Mouse (Mus musculus) heart, embryonic 12.5 days (tissue): ENCODE data around the gene Frmd8. TPM values are rescaled to one million over a fixed set of nuclear protein-coding genes. Genes with fewer than 3 reads are reported as not detected.
A peak's percentile ranks its signal among the peaks of the same experiment; 100 is the strongest.
"Not testable (repeated sequence)": the region's sequence is repeated elsewhere in the genome, so short reads cannot be mapped to it uniquely, and the experiment has no call there.

Experiments used
- ATAC-seq: fragments of 200-750 bp; cut with Nextera tagmentation; 2 replicates; pipeline ENCODE4 v1.8.0; 2017; ENCODE audit warnings: moderate TSS enrichment, moderate library complexity; ENCODE audit not compliant: insufficient number of reproducible peaks, low FRiP score
- H3K27ac ChIP-seq: fragments of 300-500 bp; sonication (generic); 2 replicates; pipeline ENCODE4 v1.5.1; 2016; ENCODE audit warnings: mild to moderate bottlenecking, moderate library complexity; ENCODE audit not compliant: poor library complexity, severe bottlenecking
- H3K27me3 ChIP-seq: fragments of 300-500 bp; sonication (generic); replicated peaks from 2 replicates; pipeline ENCODE4 v1.6.1; 2016; ENCODE audit warnings: mild to moderate bottlenecking, moderate library complexity
- H3K36me3 ChIP-seq: fragments of 300-500 bp; sonication (generic); 2 replicates; pipeline ENCODE4 v1.6.1; 2016; ENCODE audit warnings: mild to moderate bottlenecking, moderate library complexity
- H3K4me1 ChIP-seq: fragments of 300-500 bp; sonication (generic); replicated peaks from 2 replicates; pipeline ENCODE4 v1.6.1; 2016; ENCODE audit warnings: mild to moderate bottlenecking
- H3K4me2 ChIP-seq: fragments of 300-500 bp; sonication (generic); 2 replicates; pipeline ENCODE4 v1.6.1; 2016; ENCODE audit warnings: mild to moderate bottlenecking, moderate library complexity
- H3K4me3 ChIP-seq: fragments of 300-500 bp; sonication (generic); 2 replicates; pipeline ENCODE4 v1.5.1; 2016; ENCODE audit warnings: mild to moderate bottlenecking
- H3K9ac ChIP-seq: fragments of 300-500 bp; sonication (generic); 2 replicates; pipeline ENCODE4 v1.6.1; 2016; ENCODE audit warnings: mild to moderate bottlenecking, moderate library complexity
- H3K9me3 ChIP-seq: fragments of 300-500 bp; sonication (generic); replicated peaks from 2 replicates; pipeline ENCODE4 v1.6.1; 2016; ENCODE audit warnings: mild to moderate bottlenecking, moderate library complexity
- WGBS: fragments of 180-500 bp; shearing (Covaris S2); methylation state at CpG from one replicate; pipeline ENCODE4 v1.1.7; 2016; 5-methylcytosine and 5-hydroxymethylcytosine counted together
- polyA plus RNA-seq: library from polyadenylated mRNA; unstranded; fragments of >200 nt; fragmentation: Nextera tagmentation; extraction: Ambion mirVana; gene quantifications from 2 replicates; pipeline ENCODE4 v1.2.1, GENCODE M21; 2016

The Frmd8 gene
- polyA plus RNA-seq, 1 experiment from 2014 or later, result 33.7 TPM

GRCm38 (mm10) chr19:5883935-5884334, 8.9 kb upstream of the Frmd8 start:
- 10% methylated on average over 1 of the region's 1 CpGs for WGBS
- Histone ChIP-seq H3K27ac (no peak overlapping the region), H3K27me3 (no peaks in the 10 kb centered on the region), H3K4me2 (no peak overlapping the region), H3K4me1 (peaks cover 10% of the 10 kb centered on the region), H3K4me3 (no peak overlapping the region), H3K36me3 (no peaks in the 10 kb centered on the region), H3K9me3 (no peaks in the 10 kb centered on the region), H3K9ac (no peak overlapping the region; the same call in 1 of the 2 replicates)
- ATAC-seq, result peak; percentile 37; the same call in 1 of the 2 replicates

DNA sequence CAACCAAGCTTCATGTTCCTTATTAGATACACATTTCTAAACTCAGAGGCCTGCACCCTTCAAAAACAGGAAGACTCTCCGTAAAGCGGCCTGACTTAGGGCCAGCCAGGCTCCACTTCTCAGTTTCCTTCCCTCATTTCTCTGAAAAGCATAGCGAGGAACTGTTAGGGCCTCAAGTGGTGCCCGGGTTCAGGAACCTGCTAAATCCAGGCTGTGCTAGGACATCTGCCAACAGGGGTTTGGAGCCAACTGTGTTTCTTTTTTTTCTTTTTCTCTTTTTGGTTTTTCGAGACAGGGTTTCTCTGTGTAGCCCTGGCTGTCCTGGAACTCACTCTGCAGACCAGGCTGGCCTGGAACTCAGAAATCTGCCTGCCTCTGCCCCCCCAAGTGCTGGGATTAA, 7.0 kb upstream of the Frmd8 start:
- H3K9ac ChIP-seq, H3K27ac ChIP-seq, H3K36me3 ChIP-seq, H3K4me2 ChIP-seq, ATAC-seq, H3K4me3 ChIP-seq, H3K9me3 ChIP-seq, H3K27me3 ChIP-seq: not testable (repeated sequence)
- WGBS, result 82% methylated on average over 5 of the region's 5 CpGs
- peaks cover 24% of the 10 kb centered on the region for H3K4me1 ChIP-seq

DNA sequence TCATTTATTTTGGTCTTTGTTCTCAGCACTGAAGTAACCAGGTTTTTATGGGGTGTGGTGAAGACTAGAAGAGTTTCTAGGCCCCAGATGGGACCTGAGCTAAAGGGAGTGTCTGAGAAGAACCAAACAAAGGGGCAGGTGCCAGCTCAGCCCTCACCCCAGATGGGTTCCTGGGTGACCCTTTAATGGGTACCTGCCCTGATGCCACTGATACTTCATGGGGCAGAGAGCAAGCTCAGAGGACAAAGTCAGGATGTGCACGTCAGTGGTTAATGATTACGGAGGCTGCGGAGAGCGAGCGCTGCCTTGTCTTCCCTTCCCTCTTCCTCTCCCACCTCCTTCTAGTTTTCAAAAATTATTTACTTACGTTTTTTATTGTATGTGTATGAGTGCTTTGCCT, 6.1 kb upstream of the Frmd8 start:
- no peaks in the 10 kb centered on the region for H3K27me3 ChIP-seq
- H3K36me3 ChIP-seq, result no peaks in the 10 kb centered on the region
- ATAC-seq, result no peak
- no peak overlapping the region for H3K4me3 ChIP-seq
- H3K9ac ChIP-seq, result no peak overlapping the region
- no peak overlapping the region for H3K27ac ChIP-seq
- 93% methylated on average over 6 of the region's 6 CpGs for WGBS
- H3K9me3 ChIP-seq, result no peaks in the 10 kb centered on the region
- H3K4me1 ChIP-seq, result peaks cover 24% of the 10 kb centered on the region
- H3K4me2 ChIP-seq, result no peak overlapping the region

DNA sequence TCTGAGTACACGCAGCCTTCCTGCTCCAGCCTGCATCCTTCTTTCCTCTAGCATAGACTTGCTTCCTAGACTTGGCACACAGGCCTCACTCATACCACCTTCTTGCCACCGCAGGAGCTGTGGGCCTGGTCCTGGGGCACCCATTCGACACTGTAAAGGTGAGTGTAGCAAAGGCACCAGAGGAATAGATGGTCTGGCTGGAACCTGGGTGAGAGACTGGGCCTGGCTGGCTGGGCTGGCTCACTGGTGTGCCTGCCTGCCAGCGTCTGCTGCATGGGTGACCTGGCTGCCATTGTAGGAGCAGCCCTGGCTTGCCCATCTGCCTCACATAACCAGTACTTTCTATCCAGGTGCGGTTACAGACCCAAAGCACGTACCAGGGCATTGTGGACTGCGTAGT, 4.7 kb upstream of the Frmd8 start:
- peaks cover 28% of the 10 kb centered on the region for H3K4me1 ChIP-seq
- H3K4me3 ChIP-seq, result no peak overlapping the region
- no peak for ATAC-seq
- no peaks in the 10 kb centered on the region for H3K27me3 ChIP-seq
- WGBS, result 88% methylated on average over 7 of the region's 7 CpGs
- H3K36me3 ChIP-seq, result no peaks in the 10 kb centered on the region
- no peak overlapping the region for H3K9ac ChIP-seq
- no peak overlapping the region for H3K4me2 ChIP-seq
- no peaks in the 10 kb centered on the region for H3K9me3 ChIP-seq
- no peak overlapping the region for H3K27ac ChIP-seq

DNA sequence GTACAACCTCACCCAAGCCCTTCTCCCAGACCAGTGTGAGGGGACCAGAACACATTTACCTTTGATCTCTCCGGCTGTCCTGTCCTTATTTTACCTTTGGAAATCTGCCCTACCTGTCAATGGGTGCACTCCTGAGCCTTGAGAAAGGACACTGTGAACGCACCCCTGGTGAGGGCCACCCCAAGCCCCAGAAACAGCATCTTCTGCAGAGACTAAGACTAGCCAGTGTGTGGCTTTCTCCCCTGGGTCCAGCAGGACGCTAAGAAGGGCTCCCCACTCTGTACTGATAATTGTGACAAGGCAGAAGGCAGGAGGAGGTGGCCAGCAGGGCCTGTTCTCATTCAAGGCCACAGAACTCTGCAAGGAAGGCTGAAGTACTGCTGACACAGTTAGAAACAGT, 3.8 kb upstream of the Frmd8 start:
- H3K4me3 ChIP-seq, result no peak overlapping the region
- H3K4me1 ChIP-seq, result peaks cover 24% of the 10 kb centered on the region
- 0 out of 2 replicates have a peak overlapping the region, but pooled peaks have one; percentile 37 for H3K9ac ChIP-seq
- ATAC-seq, result no peak
- H3K4me2 ChIP-seq, result no peak overlapping the region
- no peak overlapping the region for H3K27ac ChIP-seq
- no peaks in the 10 kb centered on the region for H3K36me3 ChIP-seq
- no peaks in the 10 kb centered on the region for H3K9me3 ChIP-seq
- H3K27me3 ChIP-seq, result no peaks in the 10 kb centered on the region
- WGBS, result 77% methylated on average over 3 of the region's 3 CpGs

DNA sequence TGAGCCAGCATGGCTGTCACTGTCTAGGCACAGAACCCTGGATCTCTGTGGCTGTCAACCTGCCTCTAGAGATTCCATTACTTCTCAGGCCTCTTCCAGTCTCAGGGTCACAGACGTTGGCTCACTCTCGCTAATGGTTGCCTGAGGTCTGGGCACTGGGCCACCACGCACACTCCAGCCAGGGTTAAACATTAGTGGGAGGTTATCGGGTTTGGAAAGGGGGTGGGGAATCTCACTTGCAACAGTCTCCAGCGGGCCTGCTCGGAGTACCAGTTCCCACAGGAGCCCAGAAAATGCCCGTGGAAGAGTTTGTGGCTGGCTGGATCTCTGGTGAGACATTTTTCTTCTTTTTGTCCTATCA, 3.3 kb upstream of the Frmd8 start:
- Histone ChIP-seq H3K27ac (0 out of 2 replicates have a peak overlapping the region, but pooled peaks have one; percentile 31), H3K36me3 (no peaks in the 10 kb centered on the region), H3K9ac (peak overlapping the region; percentile 37), H3K27me3 (no peaks in the 10 kb centered on the region), H3K4me3 (peak overlapping the region; percentile 23), H3K4me2 (peak overlapping the region; percentile 51), H3K9me3 (no peaks in the 10 kb centered on the region), H3K4me1 (peaks cover 27% of the 10 kb centered on the region)
- WGBS, result 58% methylated on average over 7 of the region's 7 CpGs
- no peak for ATAC-seq

DNA sequence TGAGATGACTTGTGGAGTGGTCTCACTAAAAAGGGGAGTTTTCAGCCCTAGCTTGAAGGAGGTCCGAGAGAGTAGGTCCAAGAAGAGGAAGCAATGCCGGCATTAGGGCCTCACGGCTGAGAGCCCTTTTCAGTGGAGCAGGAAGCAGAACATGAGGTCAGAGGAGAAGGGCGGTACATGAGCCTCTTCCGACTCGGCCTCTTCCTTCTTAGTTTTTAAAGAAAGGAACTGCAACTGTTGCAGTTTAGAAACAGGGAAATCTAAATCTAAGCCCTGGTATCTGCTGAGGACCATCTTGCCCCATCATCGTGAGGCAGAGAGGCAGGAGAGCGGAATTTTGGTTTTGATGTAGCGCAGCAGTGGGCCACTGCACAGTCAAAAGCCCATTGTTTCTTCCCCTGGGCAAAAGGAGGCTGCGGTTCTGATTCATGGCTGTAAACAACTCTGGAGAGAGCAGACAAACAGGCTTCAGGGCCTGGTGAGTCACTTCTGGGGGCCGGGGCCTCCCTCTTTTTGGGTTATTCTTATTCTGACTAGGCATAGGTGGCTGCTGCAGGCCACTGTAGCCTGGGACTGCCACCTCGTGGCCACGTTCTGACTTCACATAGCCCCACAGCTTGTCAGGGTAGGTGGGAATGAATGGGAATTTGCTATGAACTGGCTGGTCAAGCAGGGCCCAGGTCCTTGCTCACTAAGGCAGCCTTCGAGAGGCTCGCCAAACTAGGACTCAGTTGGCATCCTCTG, 2.7 kb upstream of the Frmd8 start, which contains the start of gene Slc25a45:
Gene Slc25a45, plus strand, starts transcription at position 191 of the 744 bp plus-strand sequence.
- Histone ChIP-seq H3K36me3 (peaks cover 3% of the 10 kb centered on the region; the same call in 1 of the 2 replicates), H3K4me3 (peak within 1 kb of the TSS; percentile 23), H3K27me3 (no peaks in the 10 kb centered on the region), H3K27ac (peak within 1 kb of the TSS; percentile 56), H3K4me2 (peak within 1 kb of the TSS; percentile 51), H3K9ac (peak within 1 kb of the TSS; percentile 37), H3K4me1 (peaks cover 33% of the 10 kb centered on the region), H3K9me3 (no peaks in the 10 kb centered on the region)
- peak; percentile 54 for ATAC-seq
- 43% methylated on average over 15 of the region's 15 CpGs for WGBS

GRCm38 (mm10) chr19:5874391-5874968, 594 bp downstream of the Frmd8 start:
- Histone ChIP-seq H3K4me2 (peak overlapping the region; percentile 92), H3K4me1 (peaks cover 61% of the 10 kb centered on the region), H3K36me3 (peaks cover 21% of the 10 kb centered on the region), H3K9ac (peak overlapping the region; percentile 93), H3K4me3 (peak overlapping the region; percentile 93), H3K27me3 (no peaks in the 10 kb centered on the region), H3K27ac (peak overlapping the region; percentile 65; the same call in 1 of the 2 replicates), H3K9me3 (no peaks in the 10 kb centered on the region)
- 9% methylated on average over 13 of the region's 13 CpGs for WGBS
- no peak for ATAC-seq

GRCm38 (mm10) chr19:5872931-5873556, 2.0 kb downstream of the Frmd8 start:
- ATAC-seq, result no peak
- H3K4me2 ChIP-seq, result peak overlapping the region; percentile 92; the same call in 1 of the 2 replicates
- peaks cover 36% of the 10 kb centered on the region for H3K36me3 ChIP-seq
- no peaks in the 10 kb centered on the region for H3K27me3 ChIP-seq
- WGBS, result 65% methylated on average over 19 of the region's 19 CpGs
- H3K27ac ChIP-seq, result peak overlapping the region; percentile 87; the same call in 1 of the 2 replicates
- H3K9ac ChIP-seq, result peak overlapping the region; percentile 28; the same call in 1 of the 2 replicates
- H3K9me3 ChIP-seq, result no peaks in the 10 kb centered on the region
- H3K4me3 ChIP-seq, result no peak overlapping the region
- H3K4me1 ChIP-seq, result peaks cover 54% of the 10 kb centered on the region

DNA sequence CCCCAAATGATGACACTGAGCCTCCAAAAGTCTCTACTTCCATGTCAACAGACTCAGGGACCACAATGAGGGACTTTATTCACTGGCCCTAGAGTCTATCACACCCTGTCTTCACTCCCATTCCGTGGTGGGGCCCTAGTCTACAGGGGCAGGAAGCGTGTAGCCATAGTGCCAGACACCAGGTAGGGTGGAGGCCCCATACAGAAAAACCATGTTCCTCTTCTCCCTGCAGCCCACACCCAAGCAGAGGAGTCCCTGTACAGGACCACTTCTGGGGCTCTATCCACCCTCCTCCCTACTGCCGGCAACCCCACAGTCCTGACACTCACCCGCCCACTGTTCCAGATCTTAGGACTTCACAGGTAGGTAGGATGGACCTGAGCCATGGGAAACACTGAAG, 2.5 kb downstream of the Frmd8 start:
- H3K27me3 ChIP-seq, result no peaks in the 10 kb centered on the region
- peaks cover 49% of the 10 kb centered on the region for H3K4me1 ChIP-seq
- H3K9ac ChIP-seq, result peak overlapping the region; percentile 28; the same call in 1 of the 2 replicates
- peaks cover 41% of the 10 kb centered on the region for H3K36me3 ChIP-seq
- 83% methylated on average over 4 of the region's 4 CpGs for WGBS
- H3K27ac ChIP-seq, result peak overlapping the region; percentile 87
- H3K4me3 ChIP-seq, result no peak overlapping the region
- H3K9me3 ChIP-seq, result no peaks in the 10 kb centered on the region
- 0 out of 2 replicates have a peak overlapping the region, but pooled peaks have one; percentile 92 for H3K4me2 ChIP-seq
- ATAC-seq, result no peak

DNA sequence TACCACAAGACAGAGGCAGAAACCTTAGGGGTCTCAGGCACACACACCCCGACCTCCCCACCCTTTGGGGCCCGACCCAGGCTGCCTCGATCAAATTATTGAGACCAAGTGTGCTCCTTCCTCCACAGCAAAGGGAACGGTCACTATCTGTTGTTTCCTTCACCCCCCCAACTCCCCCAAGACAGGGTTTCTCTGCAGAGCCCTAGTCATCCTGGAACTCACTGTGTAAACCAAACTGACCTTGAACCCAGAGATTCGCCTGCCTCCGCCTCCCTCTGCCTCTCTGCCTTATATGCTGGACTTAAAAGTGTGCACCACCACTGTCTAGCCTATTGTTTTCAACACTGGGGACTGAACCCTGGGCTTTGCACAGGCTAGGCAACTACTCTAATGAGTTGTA, 3.4 kb downstream of the Frmd8 start:
- peak overlapping the region; percentile 87 for H3K27ac ChIP-seq

More for the DNA sequence above, 3.4 kb downstream of the Frmd8 start:
- Histone ChIP-seq H3K27me3 (no peaks in the 10 kb centered on the region), H3K4me2 (peak overlapping the region; percentile 56), H3K4me1 (peaks cover 47% of the 10 kb centered on the region), H3K9ac (peak overlapping the region; percentile 60), H3K9me3 (no peaks in the 10 kb centered on the region), H3K36me3 (peaks cover 49% of the 10 kb centered on the region), H3K4me3 (0 out of 2 replicates have a peak overlapping the region, but pooled peaks have one; percentile 9)
- WGBS, result 34% methylated on average over 6 of the region's 6 CpGs
- no peak for ATAC-seq
